Mouse (Mus musculus): ENCODE results near the gene Abr. TPM values are rescaled to one million over a fixed set of nuclear protein-coding genes. Genes with fewer than 3 reads are reported as not detected.
A peak's percentile ranks its signal among the peaks of the same experiment; 100 is the strongest.

Gene Abr
- polyA plus RNA-seq, 1 experiment from 2014 or later = 38.3 TPM

DNA sequence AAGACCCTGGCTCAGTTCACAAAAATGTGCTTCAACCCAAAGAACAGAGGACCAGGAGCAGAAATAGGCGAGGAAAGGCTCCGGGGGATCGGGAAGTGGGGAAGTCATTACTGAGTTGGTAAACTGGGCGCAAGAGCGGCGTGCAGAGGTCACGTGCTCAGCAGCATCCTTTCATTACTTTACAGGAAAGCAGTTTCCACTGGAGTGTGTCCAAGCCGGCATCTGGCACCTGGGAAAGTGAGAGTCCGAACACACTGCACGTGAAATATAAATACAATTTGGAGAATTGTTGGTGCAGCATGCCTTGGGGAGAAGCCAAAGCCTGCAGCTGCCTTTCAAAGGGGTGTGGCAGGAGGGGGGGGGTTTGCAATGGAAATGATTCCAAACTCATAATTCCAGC lies 220.7 kb downstream of the Abr start:
- no peaks in the 10 kb centered on the region for H3K36me3 ChIP-seq
- no peaks in the 10 kb centered on the region for H3K9me3 ChIP-seq
- H3K4me3 ChIP-seq (replicated peaks) = no peak overlapping the region
- no peak overlapping the region for H3K4me2 ChIP-seq (replicated peaks)
- H3K27me3 ChIP-seq (replicated peaks) = no peaks in the 10 kb centered on the region
- H3K9ac ChIP-seq = no peak overlapping the region
- no peak for ATAC-seq
- 64% methylated on average over 10 of the region's 10 CpGs for WGBS
- peaks cover 6% of the 10 kb centered on the region; the same call in 1 of the 2 replicates for H3K4me1 ChIP-seq (replicated peaks)
- H3K27ac ChIP-seq = no peak overlapping the region

DNA sequence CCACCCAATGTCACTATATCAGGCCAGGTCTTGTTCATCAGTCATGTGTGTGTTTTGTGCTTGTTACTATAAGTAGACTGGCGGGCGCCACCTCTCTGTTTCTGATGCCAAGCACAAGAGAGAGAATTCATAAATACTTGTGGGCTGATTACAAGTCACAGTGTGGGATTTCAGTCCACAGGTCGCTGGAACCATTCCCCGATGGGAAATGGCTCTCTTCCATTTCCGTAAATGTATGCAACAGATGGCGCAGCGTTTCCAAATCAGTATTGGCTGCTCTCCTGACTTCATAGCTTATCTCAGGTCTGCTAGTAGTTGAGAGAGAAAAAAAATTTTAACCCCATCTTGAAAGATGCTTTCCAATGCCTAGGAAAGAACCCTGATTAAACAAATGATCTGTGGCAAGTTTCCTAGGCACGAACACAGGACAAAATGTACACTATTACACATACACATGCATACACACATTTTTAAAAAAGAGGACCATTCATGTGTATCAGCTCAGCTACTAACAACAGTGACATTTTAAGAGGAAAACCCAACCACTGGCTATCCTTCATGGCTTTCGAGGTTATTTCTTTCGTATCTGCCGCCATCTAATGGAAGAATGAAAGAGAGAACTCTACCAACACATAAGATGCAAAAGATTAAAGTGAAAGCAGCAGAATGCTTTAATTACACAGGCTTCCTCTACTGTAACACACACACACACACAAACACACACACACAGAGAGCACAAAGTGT lies 222.4 kb downstream of the Abr start:
- H3K4me3 ChIP-seq (replicated peaks) = peak overlapping the region; percentile 86
- no peak overlapping the region for H3K9ac ChIP-seq
- ATAC-seq = peak; percentile 38
- peak overlapping the region; percentile 91 for H3K27ac ChIP-seq
- 6% methylated on average over 11 of the region's 11 CpGs for WGBS
- H3K4me1 ChIP-seq (replicated peaks) = peaks cover 6% of the 10 kb centered on the region; the same call in 1 of the 2 replicates
- no peaks in the 10 kb centered on the region for H3K36me3 ChIP-seq
- no peaks in the 10 kb centered on the region for H3K27me3 ChIP-seq (replicated peaks)
- H3K4me2 ChIP-seq (replicated peaks) = peak overlapping the region; percentile 89
- no peaks in the 10 kb centered on the region for H3K9me3 ChIP-seq

DNA sequence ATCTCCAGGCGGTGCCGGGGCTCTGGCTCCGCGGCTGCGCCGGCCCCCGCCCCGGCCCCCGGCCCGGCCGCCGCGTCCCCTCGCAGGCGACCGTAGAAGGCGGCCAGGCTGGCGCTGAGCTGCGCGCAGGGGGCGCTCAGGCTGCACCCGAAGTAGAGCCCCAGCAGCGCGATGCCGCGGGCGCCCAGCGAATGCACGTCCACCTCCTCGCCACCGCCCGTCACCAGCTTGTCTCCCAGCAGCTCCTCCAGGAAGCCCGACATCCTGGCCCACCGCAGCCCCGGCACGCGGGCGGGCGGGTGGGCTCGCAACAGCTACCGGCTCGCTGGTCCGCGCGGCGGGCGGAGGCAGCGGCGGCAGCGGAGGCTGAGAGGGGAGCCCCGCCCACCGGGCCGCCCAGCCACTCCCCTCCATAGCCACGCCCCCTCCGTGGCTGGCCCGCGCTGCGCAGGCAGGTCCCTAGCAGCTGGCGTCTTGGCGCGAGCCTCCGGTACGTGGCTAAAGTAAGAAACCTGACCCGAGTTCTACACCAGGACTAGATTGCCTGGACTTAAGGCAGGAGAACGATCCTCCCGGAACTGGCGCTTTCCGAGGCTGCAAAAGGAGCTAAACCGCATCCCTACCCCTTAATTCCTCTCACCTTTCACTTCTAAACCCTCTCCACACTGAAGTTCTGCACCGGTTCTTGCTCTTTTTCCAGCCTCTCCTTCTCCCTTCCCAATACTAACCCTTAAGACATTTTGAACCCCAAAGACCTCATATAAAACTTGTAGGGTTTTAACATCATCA lies 223.1 kb downstream of the Abr start, which contains the start of gene Nxn:
Gene Nxn, minus strand, starts transcription at position 343 of the 789 bp plus-strand sequence.
- H3K9ac ChIP-seq = peak within 1 kb of the TSS; percentile 86
- ATAC-seq = peak; percentile 95
- H3K36me3 ChIP-seq = no peaks in the 10 kb centered on the region
- H3K4me2 ChIP-seq (replicated peaks) = peak within 1 kb of the TSS; percentile 89
- H3K27me3 ChIP-seq (replicated peaks) = no peaks in the 10 kb centered on the region
- H3K9me3 ChIP-seq = no peaks in the 10 kb centered on the region
- H3K4me1 ChIP-seq (replicated peaks) = peaks cover 6% of the 10 kb centered on the region; the same call in 1 of the 2 replicates
- under 1% methylated on average over 70 of the region's 70 CpGs for WGBS
- H3K27ac ChIP-seq = peak within 1 kb of the TSS; percentile 91
- peak within 1 kb of the TSS; percentile 86 for H3K4me3 ChIP-seq (replicated peaks)

DNA sequence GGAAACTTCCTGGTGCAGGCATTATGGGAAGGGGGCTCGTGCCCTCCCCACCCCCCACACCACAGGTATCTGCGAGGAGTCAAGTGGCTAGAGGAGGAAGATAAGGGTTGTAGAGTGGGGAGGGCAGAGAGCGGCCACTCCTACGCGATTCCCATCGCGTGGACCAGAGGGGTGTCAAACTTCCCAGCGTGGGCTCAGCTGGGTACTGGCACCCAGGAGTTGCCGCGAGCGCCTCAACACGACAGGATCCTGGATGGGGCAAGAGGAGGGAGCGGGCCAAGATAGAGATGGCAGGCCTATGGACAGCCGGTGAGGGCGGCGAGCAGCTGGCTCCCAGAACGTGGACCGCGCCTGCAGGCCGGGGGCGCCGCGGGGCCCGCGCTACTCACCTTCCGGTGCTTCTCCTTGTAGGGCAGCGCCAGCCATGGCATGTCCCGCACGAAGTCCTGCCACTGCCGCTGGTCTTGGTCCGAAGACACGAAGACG lies 223.8 kb downstream of the Abr start:
- 0% methylated on average over 33 of the region's 33 CpGs for WGBS
- peaks cover 6% of the 10 kb centered on the region; the same call in 1 of the 2 replicates for H3K4me1 ChIP-seq (replicated peaks)
- peak overlapping the region; percentile 89 for H3K4me2 ChIP-seq (replicated peaks)
- H3K36me3 ChIP-seq = no peaks in the 10 kb centered on the region
- peak overlapping the region; percentile 86 for H3K9ac ChIP-seq
- no peaks in the 10 kb centered on the region for H3K9me3 ChIP-seq
- H3K27me3 ChIP-seq (replicated peaks) = no peaks in the 10 kb centered on the region
- H3K4me3 ChIP-seq (replicated peaks) = peak overlapping the region; percentile 86
- ATAC-seq = peak; percentile 64
- H3K27ac ChIP-seq = peak overlapping the region; percentile 91

DNA sequence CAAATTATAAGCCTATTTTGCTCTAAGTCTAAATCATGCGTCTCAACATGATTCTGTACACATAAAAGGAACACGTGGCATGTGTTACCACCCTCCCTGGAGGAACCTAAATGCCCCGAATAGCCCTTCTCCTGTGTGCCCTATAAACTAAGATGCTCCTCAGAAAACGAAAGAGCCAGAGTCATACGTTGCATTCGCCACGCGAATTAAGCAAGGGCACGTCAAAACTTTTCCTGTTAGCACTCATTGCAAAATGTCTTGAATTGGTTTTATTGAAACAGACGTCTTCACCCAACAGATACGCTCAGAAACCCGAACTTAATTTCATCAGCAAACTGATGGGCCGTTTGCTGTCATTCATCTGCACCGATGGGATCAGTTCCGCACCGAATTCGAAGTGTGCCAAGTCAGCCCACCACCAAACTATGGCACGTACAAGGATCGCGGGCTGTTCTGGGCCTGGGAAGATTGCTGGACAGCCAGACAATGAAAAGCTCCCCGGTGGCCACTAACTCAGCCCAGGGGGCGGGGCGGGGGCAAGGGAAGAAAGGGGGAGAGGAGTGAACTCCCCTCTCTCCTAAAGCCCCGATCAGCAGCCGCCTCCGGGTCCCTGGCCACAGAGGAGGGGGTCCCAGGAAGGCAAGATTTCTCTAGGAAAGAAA lies 224.3 kb downstream of the Abr start:
- 1% methylated on average over 26 of the region's 26 CpGs for WGBS
- Histone ChIP-seq H3K4me2 (replicated peaks) (peak overlapping the region; percentile 89), H3K27me3 (replicated peaks) (no peaks in the 10 kb centered on the region), H3K4me3 (replicated peaks) (peak overlapping the region; percentile 86), H3K9ac (peak overlapping the region; percentile 86), H3K36me3 (no peaks in the 10 kb centered on the region), H3K4me1 (replicated peaks) (peaks cover 9% of the 10 kb centered on the region; the same call in 1 of the 2 replicates), H3K27ac (peak overlapping the region; percentile 91), H3K9me3 (no peaks in the 10 kb centered on the region)
- ATAC-seq = peak; percentile 15; the same call in 1 of the 2 replicates

DNA sequence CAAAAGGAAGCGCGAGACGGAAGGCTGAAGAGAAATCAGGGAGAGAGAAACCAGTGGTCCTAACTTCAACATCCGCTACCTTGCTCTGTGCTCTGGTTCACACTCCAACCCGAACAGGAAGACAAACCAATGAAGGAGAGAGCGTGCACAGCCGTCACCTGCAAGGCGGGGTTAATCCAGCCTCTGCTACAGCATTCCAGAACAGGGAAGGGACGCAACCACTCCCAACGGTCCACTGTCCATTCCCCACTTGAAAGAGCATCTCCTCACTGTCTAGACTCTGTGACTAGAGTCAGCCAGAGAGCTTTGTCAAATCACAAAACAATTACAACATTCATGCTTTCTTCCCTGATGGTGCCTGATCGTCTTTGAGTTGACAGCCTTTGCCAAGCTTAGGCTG lies 229.1 kb downstream of the Abr start:
- 83% methylated on average over 11 of the region's 11 CpGs for WGBS

DNA sequence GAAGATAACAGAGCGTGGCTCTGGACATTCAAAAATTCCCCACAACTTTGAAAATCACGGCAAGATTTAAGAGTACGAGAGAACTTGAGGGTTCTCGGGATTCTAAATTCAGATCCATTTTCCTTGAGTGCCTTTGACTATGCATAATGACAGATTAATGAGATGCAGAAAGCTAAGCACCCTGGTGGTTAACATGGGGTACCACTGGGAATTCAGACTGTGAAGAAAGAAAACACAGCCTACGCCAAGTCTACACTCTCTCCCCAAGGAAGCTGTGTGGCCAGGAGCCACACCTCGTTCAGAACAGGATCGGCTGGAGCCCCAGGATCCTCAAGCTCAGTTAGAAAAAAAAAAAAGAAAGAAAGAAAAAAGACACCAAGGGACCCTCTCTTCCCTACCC lies 229.6 kb downstream of the Abr start:
- H3K4me1 ChIP-seq (replicated peaks) = peaks cover 11% of the 10 kb centered on the region
- H3K27ac ChIP-seq = no peak overlapping the region
- H3K36me3 ChIP-seq = peaks cover 4% of the 10 kb centered on the region; the same call in 1 of the 2 replicates
- WGBS = 91% methylated on average over 7 of the region's 7 CpGs
- H3K9me3 ChIP-seq = no peaks in the 10 kb centered on the region
- H3K27me3 ChIP-seq (replicated peaks) = no peaks in the 10 kb centered on the region
- no peak overlapping the region for H3K9ac ChIP-seq
- no peak overlapping the region for H3K4me3 ChIP-seq (replicated peaks)
- no peak overlapping the region for H3K4me2 ChIP-seq (replicated peaks)
- ATAC-seq = no peak

More for the DNA sequence above, 229.1 kb downstream of the Abr start:
- H3K27ac ChIP-seq = no peak overlapping the region
- H3K36me3 ChIP-seq = peaks cover 4% of the 10 kb centered on the region; the same call in 1 of the 2 replicates
- no peak overlapping the region for H3K4me3 ChIP-seq (replicated peaks)
- no peak overlapping the region for H3K9ac ChIP-seq
- H3K9me3 ChIP-seq = no peaks in the 10 kb centered on the region
- no peak for ATAC-seq
- H3K27me3 ChIP-seq (replicated peaks) = no peaks in the 10 kb centered on the region
- H3K4me1 ChIP-seq (replicated peaks) = peaks cover 11% of the 10 kb centered on the region
- H3K4me2 ChIP-seq (replicated peaks) = no peak overlapping the region

DNA sequence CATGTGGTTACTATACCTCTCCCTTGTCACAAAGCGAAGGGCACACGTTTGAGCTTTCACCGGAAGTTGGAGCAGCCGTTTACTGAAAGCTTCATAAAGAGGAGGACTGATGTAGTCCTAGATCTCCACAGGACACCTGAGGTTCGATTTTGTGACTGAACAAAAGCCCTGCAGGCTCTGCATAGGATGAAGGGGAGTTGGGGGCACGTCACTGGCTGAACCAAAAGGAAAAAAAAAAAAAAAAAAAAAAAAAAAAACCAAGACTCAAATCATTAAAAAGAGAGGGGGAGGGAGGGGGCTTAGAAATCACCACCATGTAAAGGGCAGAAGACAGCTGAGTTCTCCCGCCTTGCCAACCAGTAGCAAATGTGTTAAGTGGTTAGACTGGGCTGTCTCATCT lies 233.4 kb downstream of the Abr start:
- Histone ChIP-seq H3K4me3 (replicated peaks) (no peak overlapping the region), H3K4me2 (replicated peaks) (peak overlapping the region; percentile 30), H3K36me3 (peaks cover 4% of the 10 kb centered on the region; the same call in 1 of the 2 replicates), H3K9me3 (no peaks in the 10 kb centered on the region), H3K9ac (no peak overlapping the region), H3K4me1 (replicated peaks) (peaks cover 11% of the 10 kb centered on the region), H3K27ac (no peak overlapping the region), H3K27me3 (replicated peaks) (no peaks in the 10 kb centered on the region)
- WGBS = 33% methylated on average over 7 of the region's 7 CpGs
- ATAC-seq = no peak

DNA sequence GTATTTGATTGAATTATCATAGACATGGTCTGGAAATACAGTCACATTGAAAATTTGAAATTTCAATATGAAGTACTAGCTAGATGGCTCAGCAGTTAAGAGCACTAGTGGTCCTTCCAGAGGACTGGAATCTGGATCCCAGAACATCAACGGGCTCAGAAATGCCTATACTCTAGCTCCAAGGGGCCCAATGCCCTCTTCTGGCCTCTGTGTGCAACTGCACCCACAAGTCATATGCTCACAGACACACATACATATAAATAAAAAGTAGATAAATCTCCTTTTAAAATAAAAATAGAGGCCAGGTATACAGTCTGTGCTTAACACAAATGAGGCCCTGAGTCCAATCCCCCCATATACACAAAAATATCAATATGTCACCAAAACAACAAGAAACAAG lies 235.0 kb downstream of the Abr start:
- Histone ChIP-seq H3K4me2 (replicated peaks) (no peak overlapping the region), H3K4me3 (replicated peaks) (no peak overlapping the region), H3K4me1 (replicated peaks) (peaks cover 14% of the 10 kb centered on the region), H3K36me3 (peaks cover 4% of the 10 kb centered on the region; the same call in 1 of the 2 replicates), H3K9ac (no peak overlapping the region), H3K9me3 (no peaks in the 10 kb centered on the region), H3K27me3 (replicated peaks) (no peaks in the 10 kb centered on the region), H3K27ac (no peak overlapping the region)
- ATAC-seq = no peak
- WGBS = 96% methylated on average over 1 of the region's 1 CpGs

DNA sequence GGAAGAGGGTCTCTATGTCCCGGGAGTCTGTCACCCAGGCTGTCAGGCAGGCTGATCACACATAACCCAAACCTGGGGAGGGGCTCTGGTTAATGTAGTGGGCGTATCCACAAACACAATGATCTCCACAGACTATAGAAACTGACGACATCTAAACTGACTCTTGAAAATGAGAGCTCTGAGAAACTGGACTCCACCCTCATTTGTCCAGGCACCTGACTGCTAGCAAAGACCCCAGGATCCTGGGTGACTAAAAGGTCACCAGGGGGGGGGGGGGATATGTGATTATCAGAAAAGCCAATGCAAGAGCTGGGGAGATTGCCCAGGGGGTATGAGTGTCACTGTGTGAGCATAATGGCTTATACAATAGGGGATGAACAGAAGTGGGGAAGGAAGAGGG lies 236.4 kb downstream of the Abr start:
- Histone ChIP-seq H3K4me3 (replicated peaks) (no peak overlapping the region), H3K4me1 (replicated peaks) (peaks cover 16% of the 10 kb centered on the region), H3K27me3 (replicated peaks) (no peaks in the 10 kb centered on the region), H3K9ac (no peak overlapping the region), H3K9me3 (no peaks in the 10 kb centered on the region), H3K4me2 (replicated peaks) (no peak overlapping the region), H3K36me3 (peaks cover 3% of the 10 kb centered on the region; the same call in 1 of the 2 replicates), H3K27ac (no peak overlapping the region)
- WGBS = 53% methylated on average over 3 of the region's 3 CpGs
- ATAC-seq = no peak

DNA sequence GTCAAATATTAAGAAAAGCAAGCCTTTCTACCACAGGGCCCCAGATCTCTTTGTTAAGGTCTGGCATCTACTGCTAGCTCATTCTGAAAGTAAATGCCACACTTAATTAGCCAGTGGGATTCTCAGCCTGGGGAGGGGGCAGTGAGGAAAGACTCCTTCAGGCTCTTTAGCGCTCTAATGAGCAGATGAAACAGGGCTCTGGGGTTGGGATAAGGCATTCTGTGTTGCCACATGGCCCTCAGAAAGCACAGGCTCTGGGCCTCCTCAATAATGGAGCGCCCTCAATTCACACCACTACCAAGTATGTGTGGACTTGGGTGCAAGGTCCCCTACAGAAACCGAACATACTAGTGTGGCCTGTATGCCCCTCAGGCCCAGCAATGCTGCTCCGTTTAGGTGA lies 237.1 kb downstream of the Abr start:
- no peak overlapping the region for H3K4me2 ChIP-seq (replicated peaks)
- no peak overlapping the region for H3K9ac ChIP-seq
- H3K27ac ChIP-seq = no peak overlapping the region
- peaks cover 21% of the 10 kb centered on the region for H3K4me1 ChIP-seq (replicated peaks)
- no peak overlapping the region for H3K4me3 ChIP-seq (replicated peaks)
- no peaks in the 10 kb centered on the region for H3K36me3 ChIP-seq
- H3K27me3 ChIP-seq (replicated peaks) = no peaks in the 10 kb centered on the region
- WGBS = 77% methylated on average over 4 of the region's 4 CpGs
- no peak for ATAC-seq
- no peaks in the 10 kb centered on the region for H3K9me3 ChIP-seq

DNA sequence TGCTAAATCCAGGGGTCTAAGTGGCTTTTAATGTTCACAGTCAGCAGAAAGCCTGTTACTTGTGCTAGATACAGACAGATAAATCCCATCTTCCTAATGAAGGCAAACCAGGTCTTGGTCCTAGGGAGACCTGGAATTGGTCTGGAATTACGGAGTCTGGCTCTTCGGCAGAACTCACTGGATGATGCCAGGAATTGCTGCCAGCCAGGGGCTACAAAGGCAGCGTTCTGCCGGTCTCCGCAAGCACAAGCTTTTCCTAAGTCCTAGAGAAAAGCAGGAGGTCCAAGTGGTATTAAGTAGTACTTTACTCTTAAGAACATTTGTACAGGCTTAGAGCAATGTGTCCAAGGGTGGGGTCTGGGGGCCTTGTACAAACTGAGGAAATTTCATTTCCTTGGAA lies 237.8 kb downstream of the Abr start:
- Histone ChIP-seq H3K9ac (no peak overlapping the region), H3K4me2 (replicated peaks) (no peak overlapping the region), H3K27me3 (replicated peaks) (no peaks in the 10 kb centered on the region), H3K27ac (no peak overlapping the region), H3K36me3 (no peaks in the 10 kb centered on the region), H3K4me3 (replicated peaks) (no peak overlapping the region), H3K4me1 (replicated peaks) (peaks cover 24% of the 10 kb centered on the region), H3K9me3 (no peaks in the 10 kb centered on the region)
- WGBS = 71% methylated on average over 5 of the region's 5 CpGs
- no peak for ATAC-seq
